Mouse (Mus musculus): ENCODE results near the gene B430305J03Rik.

DNA sequence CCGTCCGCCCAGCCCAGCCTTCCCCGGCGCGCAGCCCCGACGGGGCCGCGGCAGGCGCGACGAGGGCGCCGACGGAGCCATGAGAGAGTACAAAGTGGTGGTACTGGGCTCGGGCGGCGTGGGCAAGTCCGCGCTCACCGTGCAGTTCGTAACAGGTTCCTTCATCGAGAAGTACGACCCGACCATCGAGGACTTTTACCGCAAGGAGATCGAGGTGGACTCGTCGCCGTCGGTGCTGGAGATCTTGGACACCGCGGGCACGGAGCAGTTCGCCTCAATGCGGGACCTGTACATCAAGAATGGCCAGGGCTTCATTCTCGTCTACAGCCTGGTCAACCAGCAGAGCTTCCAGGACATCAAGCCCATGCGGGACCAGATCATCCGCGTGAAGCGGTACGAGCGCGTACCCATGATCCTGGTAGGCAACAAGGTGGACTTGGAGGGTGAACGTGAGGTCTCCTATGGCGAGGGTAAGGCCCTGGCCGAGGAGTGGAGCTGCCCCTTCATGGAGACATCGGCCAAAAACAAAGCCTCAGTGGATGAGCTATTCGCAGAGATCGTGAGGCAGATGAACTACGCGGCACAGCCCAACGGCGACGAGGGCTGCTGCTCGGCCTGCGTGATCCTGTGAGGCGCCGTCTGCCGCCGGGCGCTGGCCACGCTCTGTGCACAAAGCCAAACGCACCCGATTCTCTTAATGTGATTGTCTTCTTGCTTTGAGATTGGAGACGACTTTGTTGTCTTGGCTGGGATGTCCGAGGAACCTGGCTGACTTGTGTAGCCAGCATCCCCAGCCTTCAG is 573 bp downstream of the B430305J03Rik start:
- no peak for TF ChIP-seq CTCF (IDR thresholded peaks at IDR 0.05; ENCODE audit: low read depth, low read length)
- TF ChIP-seq GATA2 (IDR thresholded peaks at IDR 0.05; ENCODE audit: borderline replicate concordance, low read depth, low read length): no peak
